Mouse (Mus musculus) megakaryocyte, embryonic 14.5 days (primary cell): ENCODE results near the gene Sept9. TPM values are rescaled to one million over a fixed set of nuclear protein-coding genes. Genes with fewer than 3 reads are reported as not detected.
A peak's percentile ranks its signal among the peaks of the same experiment; 100 is the strongest.

Experiments used
- H3K27me3 ChIP-seq: replicated peaks from 2 replicates; pipeline ENCODE3; 2012; ENCODE audit warnings: inconsistent platforms
- H3K36me3 ChIP-seq: replicated peaks from 2 replicates; pipeline ENCODE3; 2012; ENCODE audit warnings: low read length, inconsistent platforms, mixed read lengths
- H3K4me1 ChIP-seq: 2 replicates; pipeline ENCODE4 v1.6.1; 2012; ENCODE audit warnings: inconsistent platforms
- H3K4me3 ChIP-seq: replicated peaks from 2 replicates; pipeline ENCODE3; 2012; ENCODE audit warnings: moderate library complexity, mild to moderate bottlenecking, inconsistent platforms
- H3K9me3 ChIP-seq: 2 replicates; pipeline ENCODE4 v1.6.1; 2012; ENCODE audit warnings: inconsistent platforms
- FLI1 ChIP-seq: IDR thresholded peaks from 2 replicates; pipeline ENCODE4 v1.6.1; 2012; ENCODE audit warnings: low read length, inconsistent platforms, mixed read lengths
- GATA1 ChIP-seq: IDR thresholded peaks from 3 replicates; pipeline ENCODE4 v1.6.1; 2012; ENCODE audit warnings: mixed read lengths, low read length, inconsistent platforms, borderline replicate concordance
- polyA plus RNA-seq: library from polyadenylated mRNA; stranded (reverse); fragments of >175 nt; gene quantifications from 2 replicates; pipeline ENCODE4 v1.2.3, GENCODE M21; 2012; ENCODE audit warnings: low replicate concordance; ENCODE audit not compliant: insufficient read depth

The Sept9 gene
- polyA plus RNA-seq, 1 experiment, result 618 TPM

DNA sequence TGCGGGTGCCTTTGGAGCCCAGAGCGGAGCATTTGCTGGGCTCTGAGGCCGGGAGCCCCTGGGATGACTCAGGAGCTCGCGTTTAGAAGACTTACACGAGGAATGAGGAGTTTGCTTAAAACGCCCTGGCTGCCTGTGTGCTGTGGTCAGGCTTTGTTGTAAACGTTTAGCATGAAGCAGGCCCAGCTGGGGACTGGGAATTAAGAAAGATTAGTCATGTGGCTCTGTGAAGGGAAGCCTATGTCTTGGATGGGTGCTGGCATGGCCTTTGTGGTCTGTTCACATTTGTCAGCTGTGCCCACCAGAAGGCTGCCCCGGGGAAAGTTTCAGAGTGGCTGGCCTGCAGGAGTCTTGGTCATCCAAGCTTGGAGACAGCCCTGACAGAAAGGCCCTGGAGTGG is 61.2 kb downstream of the Sept9 start:
- TF ChIP-seq FLI1 (no peak), GATA1 (no peak)
- no peak overlapping the region for H3K4me3 ChIP-seq
- peaks cover 71% of the 10 kb centered on the region for H3K4me1 ChIP-seq
- peaks cover 9% of the 10 kb centered on the region for H3K9me3 ChIP-seq
- H3K27me3 ChIP-seq, result peaks cover 22% of the 10 kb centered on the region
- H3K36me3 ChIP-seq, result peaks cover 4% of the 10 kb centered on the region

GRCm38 (mm10) chr11:117263096-117263808 is 63.8 kb downstream of the Sept9 start:
- Histone ChIP-seq H3K9me3 (no peaks in the 10 kb centered on the region), H3K27me3 (peaks cover 44% of the 10 kb centered on the region), H3K36me3 (no peaks in the 10 kb centered on the region), H3K4me1 (peaks cover 84% of the 10 kb centered on the region), H3K4me3 (no peak overlapping the region)
- TF ChIP-seq FLI1, result no peak

DNA sequence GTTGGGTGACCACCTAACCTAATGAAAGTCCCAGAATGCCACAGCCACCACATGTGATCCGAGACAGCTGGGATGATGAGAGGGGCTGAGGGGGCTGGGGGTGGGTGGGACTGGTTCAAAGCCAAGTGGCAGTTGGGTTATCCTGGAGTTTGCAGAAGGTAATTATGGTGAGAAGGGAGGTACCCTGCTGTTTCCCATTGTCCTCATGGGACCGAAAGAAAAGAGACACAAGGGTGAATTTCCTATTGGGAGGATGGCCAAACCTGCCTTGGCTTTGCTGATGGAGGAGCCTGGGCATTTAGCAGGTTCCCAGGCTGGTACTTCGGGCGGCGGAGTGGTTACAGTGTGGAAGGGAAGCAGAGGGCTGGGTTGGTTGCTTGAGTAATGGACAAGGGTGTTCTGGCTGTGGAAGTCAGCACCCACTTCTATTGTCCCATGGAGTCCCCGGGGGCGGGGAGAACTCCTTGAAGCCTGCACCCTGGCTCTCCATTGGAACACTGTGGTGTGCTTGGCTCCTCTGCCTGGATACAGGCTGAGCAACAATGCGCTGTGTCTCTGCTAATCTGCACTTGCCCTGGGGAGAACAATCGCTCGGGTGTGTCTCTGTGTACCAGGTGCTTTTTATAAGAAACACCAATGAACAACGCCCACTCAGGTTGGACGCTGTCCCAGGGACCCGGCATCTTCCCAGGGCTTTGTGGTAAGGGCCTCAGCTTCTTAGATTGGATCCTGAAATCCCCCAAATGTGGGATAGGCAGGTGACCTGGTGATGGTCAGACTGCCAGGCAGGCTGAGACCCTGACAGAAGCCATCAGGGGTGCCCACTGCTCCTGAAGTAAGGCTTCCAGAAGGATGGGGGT is 64.9 kb downstream of the Sept9 start:
- no peaks in the 10 kb centered on the region for H3K36me3 ChIP-seq
- no peaks in the 10 kb centered on the region for H3K9me3 ChIP-seq
- H3K27me3 ChIP-seq, result peaks cover 56% of the 10 kb centered on the region
- H3K4me1 ChIP-seq, result peaks cover 84% of the 10 kb centered on the region
- TF ChIP-seq GATA1 (no peak), FLI1 (no peak)
- no peak overlapping the region for H3K4me3 ChIP-seq

- H3K27me3 ChIP-seq, result peaks cover 64% of the 10 kb centered on the region
- no peaks in the 10 kb centered on the region for H3K36me3 ChIP-seq
- no peaks in the 10 kb centered on the region for H3K9me3 ChIP-seq
- H3K4me1 ChIP-seq, result peaks cover 83% of the 10 kb centered on the region
- no peak for TF ChIP-seq GATA1
- TF ChIP-seq FLI1, result no peak
- H3K4me3 ChIP-seq, result peak overlapping the region; percentile 92
Measured at GRCm38 (mm10) chr11:117265270-117265980, 66.0 kb downstream of the Sept9 start.

GRCm38 (mm10) chr11:117265981-117266905 is 66.8 kb downstream of the Sept9 start:
- peaks cover 77% of the 10 kb centered on the region for H3K4me1 ChIP-seq

DNA sequence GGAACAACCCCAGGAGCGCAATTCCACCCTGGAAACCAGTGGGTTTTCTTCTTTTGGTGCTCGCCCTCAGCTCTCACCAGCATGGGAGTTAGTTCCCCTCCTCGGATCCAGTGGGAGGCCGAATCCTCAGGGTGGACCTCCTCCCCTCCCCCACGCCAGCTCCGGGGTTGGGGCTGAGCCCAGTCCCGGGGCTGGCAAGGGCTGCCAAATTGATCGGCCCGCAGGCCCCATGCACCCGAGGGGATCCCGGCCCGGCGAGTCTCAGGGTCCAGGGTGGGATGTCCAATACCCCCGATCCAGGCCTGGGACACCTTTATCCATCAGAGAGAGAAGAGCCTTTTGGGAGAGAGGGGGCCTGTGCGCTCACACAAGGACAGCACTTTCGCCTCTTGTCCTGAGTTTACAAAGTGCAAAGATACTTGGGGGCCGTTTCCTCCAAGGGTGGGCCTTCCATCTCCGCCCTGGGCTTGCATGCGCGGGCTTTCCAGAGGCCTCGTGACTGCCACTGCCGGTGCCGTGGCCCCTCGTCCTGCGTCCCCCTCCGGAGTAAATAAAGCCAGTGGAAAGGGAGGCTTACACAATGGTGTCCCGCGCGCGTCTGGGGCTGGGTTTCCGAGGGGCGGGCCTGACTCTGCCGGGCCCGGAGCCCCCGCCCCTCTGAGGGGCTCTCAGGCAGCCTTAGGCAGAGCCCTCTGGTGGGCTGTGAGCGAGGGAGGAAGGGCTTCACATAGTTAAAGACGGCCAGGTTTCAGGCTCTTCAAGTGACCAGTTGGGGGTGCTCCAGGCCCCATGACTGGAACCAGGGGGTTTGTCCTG is 67.7 kb downstream of the Sept9 start:
- TF ChIP-seq GATA1 (no peak), FLI1 (no peak)
- peaks cover 78% of the 10 kb centered on the region for H3K27me3 ChIP-seq
- no peaks in the 10 kb centered on the region for H3K36me3 ChIP-seq
- H3K4me3 ChIP-seq, result peak overlapping the region; percentile 92
- no peaks in the 10 kb centered on the region for H3K9me3 ChIP-seq
- H3K4me1 ChIP-seq, result peaks cover 78% of the 10 kb centered on the region

More at GRCm38 (mm10) chr11:117265981-117266905, 66.8 kb downstream of the Sept9 start:
- H3K9me3 ChIP-seq, result no peaks in the 10 kb centered on the region
- peak overlapping the region; percentile 92 for H3K4me3 ChIP-seq
- H3K27me3 ChIP-seq, result peaks cover 70% of the 10 kb centered on the region
- no peak for TF ChIP-seq GATA1
- no peak for TF ChIP-seq FLI1
- H3K36me3 ChIP-seq, result no peaks in the 10 kb centered on the region

DNA sequence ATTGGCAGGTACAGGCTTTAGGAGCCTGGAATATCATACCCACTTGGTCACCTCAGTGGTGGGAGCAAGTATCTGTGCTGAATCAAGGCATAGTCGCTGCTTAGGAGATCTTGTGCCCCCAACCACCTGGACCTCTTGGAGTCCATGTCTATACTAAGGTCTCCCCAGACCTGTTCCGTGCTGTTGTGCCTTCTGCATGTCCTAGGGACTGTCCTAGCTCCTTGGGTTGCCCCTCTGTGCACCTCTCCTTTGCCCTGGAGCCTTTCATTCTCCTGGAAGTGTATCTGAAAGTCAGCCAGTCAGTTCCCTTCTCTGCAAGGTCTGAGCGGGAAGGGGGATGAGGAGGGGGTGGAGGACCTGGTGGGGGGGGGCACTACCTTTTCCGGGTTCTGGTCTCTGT is 68.4 kb downstream of the Sept9 start:
- Histone ChIP-seq H3K9me3 (no peaks in the 10 kb centered on the region), H3K4me3 (peak overlapping the region; percentile 60), H3K27me3 (peaks cover 82% of the 10 kb centered on the region), H3K4me1 (peaks cover 78% of the 10 kb centered on the region), H3K36me3 (no peaks in the 10 kb centered on the region)
- TF ChIP-seq FLI1, result no peak
- TF ChIP-seq GATA1, result no peak

DNA sequence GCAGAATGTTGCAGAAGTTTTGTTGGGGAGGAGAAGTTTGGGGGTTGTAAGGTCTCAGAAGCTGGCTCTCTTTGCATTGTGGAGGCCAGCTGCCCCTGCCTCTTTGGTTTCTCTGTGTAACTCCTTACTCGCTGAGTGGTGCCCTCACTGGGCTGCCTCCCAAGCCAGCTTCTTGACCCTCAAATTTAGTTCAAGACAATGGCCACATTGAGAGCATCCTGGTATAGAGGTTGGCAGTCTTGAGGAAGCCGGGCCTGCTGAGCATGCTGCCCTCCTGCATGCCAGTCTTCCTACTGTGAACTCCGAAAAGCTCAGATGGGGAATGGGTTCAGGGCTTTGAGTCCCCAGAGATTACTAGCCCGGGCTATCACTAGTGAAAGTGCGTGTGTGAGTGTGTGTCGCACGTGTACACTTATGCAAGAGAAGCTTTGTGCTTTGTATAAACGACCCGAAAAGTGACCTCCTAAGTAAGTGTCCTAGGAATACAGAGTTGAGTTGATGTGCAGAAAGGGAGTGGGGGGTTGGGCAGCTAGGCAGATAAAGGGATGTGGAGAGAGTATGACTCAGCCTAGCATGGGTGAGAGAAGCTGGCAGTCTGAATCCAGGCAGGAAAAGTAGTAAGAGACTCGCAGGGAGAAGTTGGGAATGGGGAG is 69.0 kb downstream of the Sept9 start:
- H3K36me3 ChIP-seq, result no peaks in the 10 kb centered on the region
- no peaks in the 10 kb centered on the region for H3K9me3 ChIP-seq
- H3K4me1 ChIP-seq, result peaks cover 75% of the 10 kb centered on the region
- H3K27me3 ChIP-seq, result peaks cover 85% of the 10 kb centered on the region
- TF ChIP-seq FLI1, result no peak
- peak overlapping the region; percentile 64 for H3K4me3 ChIP-seq
